Mouse (Mus musculus): ENCODE measurements around the gene Krt83.
"Not testable (repeated sequence)": the region's sequence is repeated elsewhere in the genome, so short reads cannot be mapped to it uniquely, and the experiment has no call there.

The Krt83 gene

GRCm38 (mm10) chr15:101491431-101491830 is at the start of gene Krt83:
TSS of gene Krt83 (minus strand) at chr15:101491512.
- no peak for DNase-seq (ENCODE audit: low spot score)

- no peak for DNase-seq (ENCODE audit: low spot score)
Measured at GRCm38 (mm10) chr15:101538580-101538900, 47.2 kb upstream of the Krt83 start.

DNA sequence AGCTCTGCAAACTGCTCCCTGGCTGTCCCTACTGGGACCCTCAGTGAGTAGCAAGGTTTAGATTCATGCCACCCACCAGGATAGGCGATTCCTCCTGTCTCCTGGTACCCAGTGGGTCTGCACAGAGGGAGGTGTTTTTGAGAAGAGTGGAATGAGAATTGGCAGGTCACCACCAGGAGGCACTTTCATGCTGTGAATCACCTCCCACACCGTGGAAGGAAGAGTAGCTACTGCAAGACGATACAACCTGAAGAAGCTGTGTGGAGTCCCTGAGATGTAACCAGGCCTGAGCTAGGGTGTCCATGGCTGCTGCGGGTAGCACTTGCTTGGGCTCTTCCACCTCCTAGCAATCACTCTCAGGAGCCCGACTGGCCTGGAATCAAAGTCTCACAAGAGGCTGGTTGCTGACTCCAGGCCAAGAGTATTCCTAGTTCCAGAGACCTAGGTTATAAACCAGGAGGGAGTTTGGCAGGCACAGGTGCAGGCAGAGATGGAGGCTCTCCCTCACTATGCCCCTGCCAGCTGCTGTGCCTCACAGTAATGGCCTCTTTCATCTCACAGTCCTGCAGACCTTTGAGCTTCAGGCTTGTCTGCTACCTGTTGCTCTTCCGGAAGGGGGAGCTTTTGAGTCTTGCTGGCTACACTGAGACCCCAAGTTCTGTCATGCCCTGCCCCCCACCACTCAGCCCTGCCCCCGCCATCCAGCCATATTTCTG is 46.7 kb upstream of the Krt83 start:
- DNase-seq (ENCODE audit: low spot score) = no peak

DNA sequence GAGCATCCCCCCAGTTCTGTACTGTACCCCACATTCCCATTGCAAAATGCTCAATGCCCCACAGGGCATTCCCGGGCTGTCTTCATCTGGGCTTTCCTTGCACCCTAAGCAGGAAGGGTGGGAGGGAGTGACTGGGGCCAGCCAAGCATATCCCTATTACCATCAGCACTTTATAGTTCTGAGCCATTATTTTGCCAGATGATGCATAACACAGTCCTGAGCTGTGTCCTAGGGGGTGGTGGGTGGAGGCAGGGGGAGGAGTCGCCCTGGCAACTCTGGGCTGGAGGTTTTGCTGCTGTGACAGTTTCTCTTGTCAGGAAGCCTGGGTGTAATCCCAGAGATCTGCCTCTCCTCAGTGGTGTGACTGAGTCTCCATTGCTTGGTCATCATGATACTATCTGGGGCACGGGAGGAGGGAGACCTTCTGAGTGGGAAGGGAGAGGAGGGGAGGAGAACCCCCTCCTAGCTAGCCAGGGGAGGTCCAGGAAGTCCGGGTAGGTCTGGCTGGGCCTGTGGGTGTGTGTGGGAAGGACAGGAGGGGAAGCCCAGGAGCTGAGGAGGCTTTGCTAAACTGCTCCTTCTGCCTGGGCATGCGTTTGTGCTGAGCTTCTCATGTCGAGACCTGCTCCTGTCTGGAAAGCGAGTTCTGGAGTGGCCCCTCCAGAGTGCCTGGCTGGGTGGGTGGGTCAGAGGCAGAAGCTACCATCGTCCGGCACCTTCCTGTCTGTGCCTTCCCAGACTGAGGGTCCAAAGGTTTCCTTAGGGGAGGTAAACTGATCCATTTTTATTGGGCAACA is 44.9 kb upstream of the Krt83 start:
- DNase-seq (ENCODE audit: low spot score) = no peak

DNA sequence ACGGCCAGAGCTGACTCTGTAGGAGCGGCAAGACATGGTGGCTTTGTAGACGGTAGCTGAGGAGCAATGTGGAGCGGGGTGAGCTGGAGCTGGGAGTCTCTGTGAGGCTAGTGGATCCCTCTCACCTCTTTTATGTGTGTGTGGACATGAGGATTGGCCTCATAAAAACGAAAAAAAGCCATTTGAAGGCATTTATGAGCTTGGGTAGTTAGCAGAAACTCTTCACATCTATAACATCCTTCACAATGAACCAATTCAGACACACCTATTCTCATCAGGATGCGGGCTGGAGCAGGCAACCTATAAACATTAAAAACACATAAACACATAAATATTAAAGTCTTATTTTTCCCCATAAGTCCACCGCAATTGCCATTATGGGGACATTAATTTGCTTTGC is 41.4 kb upstream of the Krt83 start, which contains the start of gene Krt84:
TSS of gene Krt84 (minus strand) at position 101 of the 400 bp plus-strand sequence.
- DNase-seq (ENCODE audit: low spot score) = no peak

- DNase-seq (ENCODE audit: low spot score) = no peak
Measured at GRCm38 (mm10) chr15:101522556-101523232, 31.4 kb upstream of the Krt83 start.

DNA sequence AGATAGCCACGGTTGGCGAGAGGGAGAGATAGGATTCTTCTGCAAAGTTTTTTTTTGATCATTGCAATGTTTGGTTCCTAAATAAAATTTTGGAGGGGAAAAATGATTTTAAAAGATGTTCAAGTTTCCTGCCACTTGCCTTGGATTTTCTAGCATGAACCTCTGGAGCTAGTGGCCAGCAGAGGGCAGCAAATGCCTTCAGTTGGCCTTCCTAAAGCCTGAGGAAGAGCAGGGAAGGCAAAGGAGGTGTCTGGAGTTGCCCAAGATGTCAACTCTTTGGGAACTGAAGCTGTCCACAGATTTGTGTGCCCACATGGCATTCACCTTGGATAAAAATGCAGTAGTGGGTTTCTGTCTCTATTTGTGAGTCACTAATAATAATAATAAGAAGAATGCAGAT is 28.5 kb upstream of the Krt83 start:
- DNase-seq (ENCODE audit: low spot score) = peak; percentile 85

GRCm38 (mm10) chr15:101517161-101517560 is 25.8 kb upstream of the Krt83 start, which contains the start of gene Gm49425:
TSS of gene Gm49425 (minus strand) at chr15:101517261.
- DNase-seq (ENCODE audit: low spot score) = not testable (repeated sequence)

DNA sequence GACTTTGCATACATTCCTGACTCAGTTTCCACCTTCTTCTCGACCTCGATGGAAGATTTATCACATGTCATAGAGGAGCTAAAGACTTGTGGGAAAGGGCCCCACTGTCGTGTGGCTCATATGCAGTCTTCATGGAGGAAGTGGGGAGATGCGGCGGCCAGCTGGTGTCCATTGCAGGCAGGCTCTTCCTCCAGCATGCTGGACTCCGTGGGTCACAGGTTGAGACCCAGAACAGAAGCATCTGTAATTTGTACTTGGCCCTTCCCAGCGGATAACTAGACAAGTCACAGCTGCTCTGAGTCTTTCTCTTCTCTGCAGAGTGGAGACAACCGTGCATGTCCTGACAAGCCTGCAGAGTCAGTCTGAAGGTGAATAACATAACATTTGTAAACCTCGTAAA is 16.9 kb upstream of the Krt83 start:
- DNase-seq (ENCODE audit: low spot score) = no peak

GRCm38 (mm10) chr15:101506896-101507758 is 15.8 kb upstream of the Krt83 start:
- no peak for DNase-seq (ENCODE audit: low spot score)

DNA sequence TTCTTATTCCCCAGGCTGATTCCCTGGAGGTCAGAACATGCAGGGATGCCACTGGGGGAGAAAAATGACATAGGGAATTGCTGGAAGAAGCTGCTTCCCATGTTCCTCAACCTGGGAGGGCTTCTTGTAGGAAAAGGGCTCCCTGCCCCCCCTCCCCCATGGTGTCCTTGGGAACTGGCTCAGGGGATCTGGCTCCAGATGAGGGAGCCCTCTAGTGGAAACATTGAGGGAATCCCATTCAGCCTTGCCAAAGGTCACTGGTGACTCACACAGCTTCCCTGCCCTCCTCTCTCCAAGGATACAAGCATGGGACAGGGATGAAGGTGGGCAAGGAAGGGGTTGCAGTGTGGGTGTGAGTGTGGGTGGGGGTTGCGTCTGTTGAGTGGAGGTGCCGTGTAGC is 5.9 kb upstream of the Krt83 start:
- no peak for DNase-seq (ENCODE audit: low spot score)

GRCm38 (mm10) chr15:101495266-101495665 is 4.0 kb upstream of the Krt83 start:
- DNase-seq (ENCODE audit: low spot score) = no peak

DNA sequence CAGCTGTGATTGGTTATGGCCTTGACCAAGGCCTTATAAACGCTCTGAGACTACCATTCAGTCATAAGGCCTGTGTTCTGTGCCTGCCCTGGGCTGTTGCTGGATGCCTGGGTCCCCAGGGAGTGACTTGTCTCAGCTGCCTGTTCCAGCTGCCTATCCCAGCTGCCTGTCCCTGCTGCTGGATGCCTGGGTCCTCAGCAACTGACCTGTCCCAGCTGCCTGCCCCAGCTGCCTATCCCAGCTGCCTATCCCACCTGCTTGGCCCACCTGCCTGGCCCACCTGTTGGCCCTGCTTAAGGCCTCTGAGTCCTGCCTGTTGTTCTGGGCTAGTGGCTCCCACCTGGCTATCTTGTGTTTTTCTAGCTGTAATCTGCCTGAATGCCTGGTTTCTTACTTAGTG is 2.9 kb upstream of the Krt83 start:
- DNase-seq (ENCODE audit: low spot score) = no peak

GRCm38 (mm10) chr15:101493713-101494112 is 2.4 kb upstream of the Krt83 start:
- DNase-seq (ENCODE audit: low spot score) = no peak

- DNase-seq (ENCODE audit: low spot score) = no peak
Measured at GRCm38 (mm10) chr15:101492718-101493117, 1.4 kb upstream of the Krt83 start.

DNA sequence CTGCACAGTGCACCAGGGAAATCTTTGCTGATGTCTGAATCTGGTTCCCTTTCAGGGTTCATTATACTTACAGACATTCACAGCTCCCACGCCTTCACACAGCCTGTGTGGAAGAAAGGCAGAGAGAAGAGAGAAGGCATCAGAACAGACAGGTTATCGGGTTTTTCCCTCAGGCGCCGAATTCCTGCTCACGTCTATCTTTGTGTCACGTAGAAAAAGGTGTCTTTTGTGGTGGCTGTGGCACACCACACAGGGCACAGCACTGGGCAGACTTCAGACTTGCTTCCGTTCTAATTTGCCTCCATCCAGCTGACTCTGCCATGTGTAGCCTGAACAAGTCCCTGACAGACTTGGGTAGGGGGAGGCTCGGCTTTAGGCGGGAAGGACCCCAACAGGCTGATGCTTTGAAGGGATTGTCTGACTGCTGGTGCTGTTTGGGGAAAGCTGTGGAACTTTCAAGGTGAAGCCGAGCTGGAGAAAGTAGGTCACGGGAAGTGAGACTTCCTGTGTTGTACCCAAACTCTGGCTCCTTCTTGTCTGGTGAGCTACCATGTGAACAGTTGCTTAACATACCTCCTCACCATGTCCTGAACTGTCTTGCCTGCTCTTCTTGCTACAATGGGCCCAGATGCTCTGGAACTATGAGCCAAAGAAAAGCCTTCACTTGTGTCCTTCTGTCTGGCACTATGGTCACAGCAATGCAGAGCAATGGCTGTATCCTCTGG is 5.2 kb downstream of the Krt83 start:
- no peak for DNase-seq (ENCODE audit: low spot score)

DNA sequence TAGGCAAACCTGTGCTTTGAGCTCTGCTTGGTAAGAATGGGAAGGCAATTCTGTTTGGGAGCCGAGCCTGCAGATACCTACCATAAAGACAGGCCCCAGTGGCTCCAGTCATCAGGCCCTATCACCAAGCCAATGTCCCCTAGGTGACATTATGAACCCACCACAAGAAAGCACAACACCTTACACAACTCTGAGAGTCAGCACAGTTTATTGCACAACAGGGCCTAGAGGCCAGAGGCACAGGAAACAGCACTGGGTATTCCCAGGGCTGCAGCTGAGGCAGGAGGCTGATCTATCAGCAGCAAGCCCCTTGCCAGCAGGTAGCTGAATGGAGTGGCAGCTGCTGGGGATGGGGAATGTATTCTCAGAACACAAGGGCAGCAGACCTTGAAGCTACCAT is 6.4 kb downstream of the Krt83 start:
- no peak for DNase-seq (ENCODE audit: low spot score)

GRCm38 (mm10) chr15:101483646-101484045 is 7.7 kb downstream of the Krt83 start:
- DNase-seq (ENCODE audit: low spot score) = no peak

- DNase-seq (ENCODE audit: low spot score) = no peak
Measured at GRCm38 (mm10) chr15:101482056-101482455, 9.3 kb downstream of the Krt83 start.

DNA sequence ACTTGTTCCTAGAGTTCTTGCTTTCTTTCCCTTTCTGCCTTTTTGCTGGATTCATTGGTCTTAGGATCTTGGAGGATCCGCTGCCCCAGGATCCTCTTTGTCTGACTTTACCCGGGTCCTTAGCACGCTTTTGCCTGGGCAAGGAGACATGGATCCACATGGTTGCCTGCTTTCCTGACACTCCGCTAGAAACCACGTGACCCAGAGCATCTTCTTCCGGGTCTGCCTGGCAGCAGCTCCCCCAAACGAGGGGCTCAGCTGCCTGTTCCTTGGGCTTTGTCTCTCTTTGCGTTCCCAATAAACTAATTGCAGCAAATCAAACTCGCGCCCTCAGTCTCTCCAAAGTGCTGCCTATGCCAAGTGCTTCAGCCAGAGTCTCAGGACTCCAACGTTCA is 11.6 kb downstream of the Krt83 start:
- no peak for DNase-seq (ENCODE audit: low spot score)

DNA sequence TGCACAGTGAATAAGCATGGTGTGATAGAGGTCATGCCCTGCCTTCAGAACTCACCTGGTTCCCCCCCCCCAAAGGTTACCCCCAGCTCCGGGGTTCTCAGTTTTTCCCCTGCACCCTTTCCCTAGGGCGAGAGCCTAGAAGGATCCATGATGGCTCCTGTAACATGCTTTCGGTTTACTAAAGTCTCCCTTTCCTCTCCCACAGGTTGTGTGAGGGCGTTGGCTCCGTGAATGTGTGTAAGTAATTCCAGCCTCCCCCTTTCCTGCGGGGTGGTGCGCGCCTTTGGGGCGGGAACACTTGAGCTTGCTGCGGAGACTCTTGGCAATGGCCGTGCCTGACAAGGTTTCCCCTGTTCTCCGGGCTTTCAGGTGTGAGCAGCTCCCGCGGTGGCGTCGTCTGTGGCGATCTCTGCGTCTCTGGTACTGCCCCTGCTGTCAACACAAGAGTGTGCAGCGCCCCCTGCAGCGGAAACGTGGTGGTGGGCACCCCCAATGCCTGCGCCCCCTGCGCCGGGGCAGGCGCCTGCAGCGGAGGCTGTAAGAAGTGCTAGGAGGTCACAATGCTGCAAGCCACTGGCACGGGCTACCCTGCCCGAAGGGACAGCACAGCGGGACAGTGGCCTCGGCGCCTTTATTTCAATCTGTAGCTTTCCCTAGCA is 12.2 kb downstream of the Krt83 start:
- DNase-seq (ENCODE audit: low spot score) = peak; percentile 41

Measured in layer of hippocampus, adult 11-12 months (tissue).